Mouse (Mus musculus): Measurements from ENCODE around the gene S1pr5.
"Not testable (repeated sequence)": the region's sequence is repeated elsewhere in the genome, so short reads cannot be mapped to it uniquely, and the experiment has no call there.

S1pr5 gene

GRCm38 (mm10) chr9:21235341-21235740, 12.9 kb downstream of the S1pr5 start:
- no peak for DNase-seq

DNA sequence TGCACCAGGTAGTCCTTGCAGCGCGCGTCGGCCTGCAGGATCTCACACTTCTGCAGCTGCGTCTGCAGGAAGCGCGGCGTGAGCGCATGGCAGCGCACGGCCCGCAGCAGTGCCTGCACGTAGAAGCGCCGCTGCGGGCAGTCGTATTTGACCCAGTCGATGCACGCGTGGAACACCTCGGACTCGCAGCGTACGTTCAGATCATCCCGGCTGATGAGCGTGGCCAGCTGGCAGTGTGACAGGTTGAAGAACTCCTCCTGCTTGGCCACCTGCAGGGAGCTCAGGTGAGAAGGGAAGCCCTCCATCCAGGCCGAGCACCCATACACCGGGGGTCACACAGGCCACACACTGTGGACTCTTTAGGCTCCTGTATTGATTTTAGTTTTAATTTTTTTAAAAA, 14.4 kb downstream of the S1pr5 start:
- no peak for DNase-seq

GRCm38 (mm10) chr9:21233366-21233765, 14.9 kb downstream of the S1pr5 start:
- no peak for DNase-seq

- no peak for DNase-seq
Measured at GRCm38 (mm10) chr9:21232867-21233266, 15.4 kb downstream of the S1pr5 start.

- no peak for DNase-seq
Measured at GRCm38 (mm10) chr9:21231551-21231950, 16.7 kb downstream of the S1pr5 start.

- DNase-seq, result no peak
Measured at GRCm38 (mm10) chr9:21227342-21227741, 20.9 kb downstream of the S1pr5 start.

GRCm38 (mm10) chr9:21225415-21225758, 22.9 kb downstream of the S1pr5 start:
- DNase-seq, result no peak

DNA sequence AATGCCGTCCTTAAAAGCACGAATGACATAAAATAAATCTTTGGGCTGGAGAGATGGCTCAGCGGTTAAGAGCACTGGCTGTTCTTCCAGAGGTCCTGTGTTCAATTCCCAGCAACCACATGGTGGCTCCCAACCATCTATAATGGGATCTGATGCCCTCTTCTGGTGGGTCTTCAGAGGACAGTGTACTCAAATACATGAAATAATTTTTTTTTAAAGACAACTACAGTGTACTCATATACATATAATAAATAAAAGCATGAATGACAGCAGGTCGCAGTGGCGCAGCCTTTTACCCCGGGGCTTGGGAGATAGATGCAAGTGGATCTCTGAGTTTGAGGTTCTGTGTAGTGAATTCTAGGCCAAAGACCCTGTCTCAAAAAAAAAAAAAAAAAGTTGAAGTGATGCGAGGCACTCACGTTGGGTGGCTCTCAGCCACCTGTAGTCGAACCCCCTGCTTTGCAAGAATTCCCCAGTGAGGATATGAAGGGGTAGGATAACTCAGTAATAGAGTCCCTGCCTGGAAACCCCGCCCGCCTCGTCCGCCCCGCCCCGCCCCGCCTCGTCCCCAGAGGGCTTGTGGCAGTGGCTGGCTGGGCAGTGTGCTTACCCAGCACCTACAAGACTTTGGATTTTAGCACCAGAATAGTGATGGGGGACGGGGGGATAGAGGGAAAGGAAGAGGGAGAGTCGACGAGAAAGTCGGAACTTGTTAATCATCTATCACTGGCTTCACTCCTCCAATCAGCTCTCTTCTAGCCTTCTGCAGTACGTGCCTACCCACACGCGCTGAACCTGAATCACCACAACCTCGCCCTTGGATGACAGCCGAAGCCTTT, 23.4 kb downstream of the S1pr5 start:
- DNase-seq, result no peak

DNA sequence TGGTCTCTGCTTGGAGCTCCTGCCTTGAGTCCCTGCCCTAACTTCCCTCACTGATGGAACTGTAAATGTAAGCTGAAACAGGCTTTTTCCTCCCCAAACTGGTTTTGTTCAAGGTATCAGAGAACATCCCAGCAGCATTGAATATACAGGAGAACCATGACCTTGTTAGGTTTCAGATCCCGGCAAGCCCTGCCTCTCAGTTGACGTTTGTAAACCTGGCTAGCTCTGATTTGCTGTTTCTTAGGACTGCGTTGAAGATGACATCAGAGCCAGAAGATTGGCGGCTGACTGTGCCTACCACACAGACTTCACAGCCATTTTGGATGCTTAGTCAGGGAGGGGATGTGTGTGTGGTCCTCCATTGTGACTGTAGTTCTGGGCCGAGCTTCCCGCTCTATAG, 24.3 kb downstream of the S1pr5 start:
- DNase-seq, result no peak

DNA sequence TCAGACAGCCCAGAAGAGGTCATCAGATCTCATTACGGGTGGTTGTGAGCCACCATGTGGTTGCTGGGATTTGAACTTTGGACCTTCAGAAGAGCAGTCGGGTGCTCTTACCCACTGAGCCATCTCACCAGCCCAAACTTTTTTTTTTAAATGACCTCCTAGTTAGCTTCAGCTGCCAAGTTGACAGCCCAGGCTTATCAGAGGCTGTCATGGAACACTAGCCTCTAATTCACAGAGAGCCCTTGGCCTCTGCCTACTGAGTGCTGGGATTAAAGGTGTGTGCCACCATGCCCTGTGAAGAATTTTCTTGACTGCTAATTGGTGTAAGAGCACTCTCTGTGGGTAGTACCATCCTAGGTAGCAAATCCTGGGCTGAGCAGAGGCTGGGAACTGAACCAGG, 24.8 kb downstream of the S1pr5 start:
- not testable (repeated sequence) for DNase-seq

- no peak for DNase-seq
Measured at GRCm38 (mm10) chr9:21221383-21221929, 26.8 kb downstream of the S1pr5 start.

DNA sequence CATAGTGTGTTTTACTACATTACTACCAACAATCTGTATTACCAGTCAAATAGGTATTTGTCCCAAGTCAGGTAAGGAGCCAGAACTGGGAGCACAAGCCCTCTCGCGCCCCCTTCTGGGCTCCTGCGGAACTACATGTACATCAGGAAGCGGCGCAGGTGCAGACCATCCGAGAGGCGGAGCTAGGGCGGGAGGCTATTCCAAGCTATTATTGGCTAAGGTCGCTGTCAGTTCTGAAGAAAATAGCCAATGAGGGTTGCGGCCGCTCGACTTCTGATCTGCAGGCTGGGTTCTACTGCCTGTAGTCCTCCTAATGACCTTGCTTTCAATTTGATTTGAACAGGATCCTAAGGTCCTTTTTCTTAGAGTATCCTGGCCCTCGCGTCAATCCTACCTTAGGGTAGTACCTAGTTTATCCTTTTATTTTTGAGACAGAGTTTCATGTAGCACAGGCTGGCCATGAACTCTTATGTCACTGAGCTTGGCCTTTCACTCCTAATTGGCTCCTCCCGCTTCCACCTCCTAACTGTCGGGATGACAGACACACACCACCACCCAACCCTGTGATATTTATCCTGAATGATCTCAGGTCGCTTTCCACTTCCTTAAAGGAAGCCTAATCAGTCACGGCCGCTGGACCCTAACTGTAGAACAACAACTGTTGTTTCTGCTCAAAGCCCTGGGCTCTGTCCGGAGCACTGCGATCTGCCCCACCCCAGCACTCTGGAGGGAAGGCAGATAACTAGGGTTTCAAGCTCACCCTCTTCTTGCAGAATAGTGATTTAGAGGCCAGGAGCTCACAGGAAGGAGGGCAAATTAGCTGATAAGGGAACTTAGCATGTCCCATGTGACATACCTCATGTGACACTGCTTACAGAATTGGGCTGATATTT, 27.5 kb downstream of the S1pr5 start:
- DNase-seq, result peak; percentile 97

GRCm38 (mm10) chr9:21219820-21220219, 28.4 kb downstream of the S1pr5 start:
- no peak for DNase-seq

DNA sequence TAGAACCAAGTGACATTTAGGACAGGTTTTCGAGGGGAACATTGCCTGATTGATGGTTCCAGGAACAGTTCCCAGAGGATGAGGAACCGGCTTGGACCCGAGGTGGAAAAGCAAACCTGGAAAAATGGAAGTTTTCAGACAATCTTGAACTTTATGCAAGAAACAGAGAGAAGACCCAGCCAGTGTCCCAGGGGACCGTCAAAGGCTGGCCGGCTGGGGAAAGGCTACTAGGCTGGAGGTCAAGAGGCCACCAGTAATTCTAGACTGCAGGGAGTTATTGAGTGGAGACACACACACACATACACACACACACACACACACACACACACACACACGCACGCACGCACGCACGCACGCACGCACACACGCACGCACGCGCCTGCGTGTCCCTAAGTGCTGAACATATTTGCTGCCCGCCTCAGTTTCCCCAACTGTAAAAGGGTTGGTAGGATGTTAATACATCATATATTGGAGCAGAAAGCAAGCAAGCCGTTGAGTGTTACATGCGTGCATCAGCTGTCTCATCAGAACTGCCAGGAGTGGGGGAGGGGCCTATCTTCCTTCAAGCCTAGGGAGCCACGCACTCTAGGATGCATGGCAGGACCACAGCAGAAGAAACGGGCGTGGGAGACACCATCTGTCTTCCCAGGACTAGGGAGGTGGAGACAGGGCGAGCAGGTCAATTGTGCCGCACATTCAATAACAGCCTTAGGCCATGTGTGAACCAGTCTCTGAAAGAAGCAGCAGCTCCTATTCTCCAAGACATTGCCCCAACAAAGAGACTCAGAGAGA, 32.0 kb downstream of the S1pr5 start:
- DNase-seq, result no peak

- DNase-seq, result no peak
Measured at GRCm38 (mm10) chr9:21213617-21214190, 34.5 kb downstream of the S1pr5 start.

- DNase-seq, result no peak
Measured at GRCm38 (mm10) chr9:21211624-21212023, 36.6 kb downstream of the S1pr5 start.

DNA sequence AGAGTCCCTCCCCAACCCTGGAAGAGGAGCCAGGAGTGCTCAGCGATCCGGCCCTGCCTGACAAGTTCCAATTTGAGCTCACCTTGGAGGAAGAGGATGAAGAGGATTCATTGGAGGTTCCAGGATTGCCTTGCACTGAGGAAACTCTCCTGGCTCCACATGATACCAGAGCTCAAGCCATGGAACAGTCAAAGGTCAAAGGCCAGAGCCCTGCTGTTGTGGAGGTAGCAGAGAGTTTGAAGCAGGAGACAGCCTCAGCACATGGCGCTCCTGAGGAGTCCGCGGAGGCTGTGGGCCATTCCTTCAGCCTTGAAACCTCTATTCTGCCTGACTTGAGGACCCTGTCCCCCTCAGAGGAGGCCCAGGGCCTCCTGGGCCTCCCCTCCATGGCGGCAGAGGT, 37.4 kb downstream of the S1pr5 start:
- DNase-seq, result no peak

GRCm38 (mm10) chr9:21208626-21209025, 39.6 kb downstream of the S1pr5 start:
- no peak for DNase-seq

DNA sequence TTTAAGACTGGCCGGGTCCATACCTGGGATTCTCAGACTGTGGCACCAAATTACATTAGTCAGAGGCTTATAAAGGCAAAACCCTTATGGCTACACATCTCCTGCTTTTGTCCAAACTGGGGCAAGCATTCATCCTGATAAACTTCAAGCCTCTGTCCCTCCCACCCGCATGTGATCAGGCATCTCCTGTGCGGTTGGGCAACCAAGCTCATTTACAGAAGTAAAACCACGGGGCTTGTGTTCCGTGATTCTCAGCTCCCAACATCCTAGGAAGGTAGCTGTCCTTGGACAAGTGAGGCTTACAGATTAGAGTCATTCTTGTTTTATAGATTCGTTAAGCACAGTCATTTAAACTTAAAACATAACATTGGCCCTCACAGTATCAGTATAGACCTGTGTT, 41.4 kb downstream of the S1pr5 start:
- no peak for DNase-seq

DNA sequence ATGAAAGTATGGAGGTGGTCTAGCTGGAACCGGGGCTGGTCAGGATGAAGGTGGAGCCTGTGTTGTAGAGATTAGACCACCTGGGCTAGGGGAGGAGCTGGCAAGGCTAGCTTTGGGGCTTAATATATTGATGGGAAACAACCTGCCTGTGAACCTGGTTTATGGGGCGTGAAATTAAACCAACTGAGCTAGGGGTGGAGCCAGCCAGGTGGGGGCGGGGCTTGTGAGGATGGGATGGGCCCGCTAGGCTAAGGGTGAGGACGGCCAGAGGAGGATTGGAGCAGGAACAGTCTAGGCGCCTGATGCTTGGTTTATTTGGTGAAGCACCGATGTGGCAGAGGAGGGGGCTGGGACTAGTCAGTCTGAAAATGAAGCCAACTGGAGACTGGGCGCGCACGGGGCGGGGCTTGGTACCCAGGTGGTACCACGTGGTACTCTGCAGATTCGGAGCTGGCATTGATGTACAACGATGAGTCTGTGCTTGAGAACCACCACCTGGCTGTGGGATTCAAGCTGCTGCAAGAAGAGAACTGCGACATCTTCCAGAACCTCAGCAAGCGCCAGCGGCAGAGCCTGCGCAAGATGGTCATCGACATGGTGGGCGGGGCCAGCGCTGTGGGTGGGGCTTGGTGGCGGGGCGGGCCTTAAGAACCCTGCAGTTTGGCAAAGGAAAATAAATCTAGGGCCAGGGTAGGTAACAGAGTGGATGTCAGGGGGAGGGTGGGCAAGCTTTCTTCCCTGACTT, 43.5 kb downstream of the S1pr5 start:
- DNase-seq, result no peak

DNA sequence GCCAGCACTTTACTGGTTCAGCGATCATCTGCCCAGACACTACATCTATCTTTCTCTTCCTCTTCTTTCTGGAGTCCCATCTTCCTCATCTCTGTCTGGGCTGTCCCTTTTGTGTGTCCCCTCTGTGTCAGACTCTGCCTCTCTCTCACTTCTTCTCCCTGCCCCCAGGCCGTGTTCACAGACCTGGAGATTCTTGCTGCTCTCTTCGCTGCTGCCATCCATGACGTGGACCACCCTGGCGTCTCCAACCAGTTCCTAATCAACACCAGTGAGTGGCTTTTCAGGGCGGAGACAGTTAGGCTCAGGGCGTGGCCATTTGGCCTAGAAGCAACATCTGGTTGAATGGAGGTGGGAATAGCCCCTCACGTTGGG, 44.1 kb downstream of the S1pr5 start:
- no peak for DNase-seq

DNA sequence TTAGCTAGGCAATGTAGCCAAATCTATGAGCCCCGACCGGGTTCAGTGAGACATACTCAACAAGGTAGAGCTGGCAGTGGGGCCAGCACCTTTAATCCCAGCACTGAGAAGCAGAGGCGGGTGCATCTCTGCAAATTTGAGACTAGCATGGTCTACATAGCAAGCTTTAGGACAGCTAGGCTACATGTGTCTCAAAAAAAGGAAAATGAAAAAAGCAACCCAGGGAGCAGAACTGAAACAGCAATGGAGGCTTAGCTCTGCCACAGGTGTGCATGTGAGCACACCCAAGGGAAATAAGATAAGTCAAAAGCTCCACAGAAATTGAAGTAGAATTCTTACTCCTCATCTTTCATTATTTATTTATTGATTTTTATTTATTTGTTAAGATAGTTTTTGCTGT, 49.3 kb downstream of the S1pr5 start:
- no peak for DNase-seq
